Mouse (Mus musculus): ENCODE measurements around the gene Sox5.

DNA sequence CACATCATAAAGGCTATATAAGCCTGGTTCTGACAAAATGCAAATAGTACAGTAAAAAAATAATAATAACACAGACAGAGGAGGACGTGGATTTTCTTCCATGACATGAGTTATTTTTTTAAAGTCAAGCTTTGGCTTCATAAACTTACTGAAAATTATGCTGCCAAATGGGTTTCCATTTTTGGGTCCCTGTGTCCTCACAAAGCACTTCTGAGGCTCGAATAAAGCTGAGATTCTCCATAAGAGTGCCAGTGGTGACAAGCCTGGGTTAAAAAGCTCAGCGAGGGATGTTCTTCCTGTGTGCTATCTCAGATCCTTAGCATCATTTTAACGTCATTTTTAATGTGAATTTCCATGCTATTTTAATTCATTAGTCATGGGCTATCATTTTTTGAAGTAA is 996.1 kb downstream of the Sox5 start:
- TF ChIP-seq CTCF (IDR thresholded peaks at IDR 0.05; ENCODE audit: low read depth) (no peak), EP300 (IDR thresholded peaks at IDR 0.05; ENCODE audit: low read depth) (no peak)

Measured in liver, embryonic 14.5 days (tissue).